Mouse (Mus musculus) kidney, postnatal 4 days (tissue): ENCODE measurements around the gene Ubr3.

Experiments
- DNase-seq, 2 experiments: peaks; one replicate each; pipeline ENCODE4 v3.0.0; 2021; ENCODE audit warnings: mixed read lengths in 2 of 2

The Ubr3 gene

GRCm38 (mm10) chr2:70035358-70035757 lies 138.3 kb downstream of the Ubr3 start:
- DNase-seq, result no peak

- peak; percentile 35 to 40 for DNase-seq
Measured at GRCm38 (mm10) chr2:70037221-70037620, 140.2 kb downstream of the Ubr3 start.

GRCm38 (mm10) chr2:70038752-70039151 lies 141.7 kb downstream of the Ubr3 start, which contains the start of gene Myo3b:
Gene Myo3b (plus strand): TSS chr2:70039126.
- no peak for DNase-seq

GRCm38 (mm10) chr2:70044466-70044865 lies 147.4 kb downstream of the Ubr3 start:
- peak in 1 of 2 experiments; percentile 18 for DNase-seq

GRCm38 (mm10) chr2:70047868-70048267 lies 150.8 kb downstream of the Ubr3 start:
- DNase-seq, result no peak

GRCm38 (mm10) chr2:70053803-70054202 lies 156.8 kb downstream of the Ubr3 start:
- no peak for DNase-seq

GRCm38 (mm10) chr2:70058201-70058600 lies 161.2 kb downstream of the Ubr3 start:
- DNase-seq, result no peak

- DNase-seq, result no peak
Measured at GRCm38 (mm10) chr2:70060359-70061345, 163.6 kb downstream of the Ubr3 start.

- no peak for DNase-seq
Measured at GRCm38 (mm10) chr2:70065116-70065515, 168.1 kb downstream of the Ubr3 start.

- no peak for DNase-seq
Measured at GRCm38 (mm10) chr2:70065729-70066300, 168.8 kb downstream of the Ubr3 start.

GRCm38 (mm10) chr2:70066338-70067022 lies 169.4 kb downstream of the Ubr3 start:
- DNase-seq, result no peak

GRCm38 (mm10) chr2:70069861-70070260 lies 172.8 kb downstream of the Ubr3 start:
- DNase-seq, result no peak
